Mouse (Mus musculus) splenic B cell, adult 2 months (primary cell): ENCODE results near the gene Gm28048.

Experiments
- DNase-seq: peaks from one replicate; pipeline ENCODE4 v3.0.0-alpha.2; 2011; ENCODE audit warnings: low read depth, low spot score
- H3K27me3 ChIP-seq: 2 replicates; pipeline ENCODE4 v1.6.1; 2012; ENCODE audit warnings: mild to moderate bottlenecking, low read length, moderate library complexity, mixed read lengths; ENCODE audit not compliant: control insufficient read depth, poor library complexity, insufficient read depth, severe bottlenecking
- H3K36me3 ChIP-seq: 2 replicates; pipeline ENCODE4 v1.6.1; 2012; ENCODE audit warnings: mild to moderate bottlenecking, low read length, moderate library complexity, mixed read lengths; ENCODE audit not compliant: control insufficient read depth, poor library complexity, insufficient read depth, severe bottlenecking

Gene Gm28048

DNA sequence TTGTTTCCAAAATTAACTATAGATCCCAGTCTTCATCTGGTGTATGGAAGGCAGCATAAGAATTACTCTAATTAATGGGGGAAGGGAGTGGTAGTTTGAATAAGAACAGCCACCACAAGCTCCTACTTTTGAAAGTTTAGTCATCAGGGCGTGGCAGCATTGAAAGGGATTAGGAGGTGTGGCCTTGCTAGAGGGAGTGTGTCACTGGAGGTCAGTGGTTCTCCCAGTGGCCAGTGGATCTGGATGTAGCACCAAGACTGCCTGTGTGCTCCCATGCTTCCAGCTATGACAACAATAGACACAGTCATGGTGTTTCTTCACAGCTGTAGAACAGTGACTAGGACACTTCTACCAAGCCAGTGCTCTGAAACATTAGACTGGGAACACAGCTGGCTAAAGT, 32.8 kb downstream of the Gm28048 start:
- Histone ChIP-seq H3K27me3 (no peaks in the 10 kb centered on the region), H3K36me3 (no peaks in the 10 kb centered on the region)
- no peak for DNase-seq

DNA sequence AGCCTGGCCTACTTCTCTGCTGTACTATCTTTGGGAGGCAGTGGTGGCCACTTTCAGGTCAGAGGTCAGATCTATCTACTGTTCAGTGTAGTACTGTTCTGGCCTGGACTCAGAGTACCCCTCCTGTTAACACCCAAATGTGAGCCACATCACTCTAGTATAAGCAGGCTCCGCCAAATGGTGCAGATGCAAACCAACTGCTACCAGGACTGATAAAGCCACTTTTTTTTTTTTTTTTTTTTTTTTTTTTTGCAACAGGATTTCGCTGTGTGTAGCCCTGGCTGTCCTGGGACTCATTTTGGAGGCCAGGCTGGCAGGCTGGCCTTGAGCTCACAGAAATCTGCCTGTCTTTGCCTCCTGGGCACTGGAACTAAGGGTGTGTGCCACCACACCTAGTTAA, 42.9 kb downstream of the Gm28048 start:
- no peak for DNase-seq
- H3K36me3 ChIP-seq, result no peaks in the 10 kb centered on the region
- H3K27me3 ChIP-seq, result no peaks in the 10 kb centered on the region

GRCm38 (mm10) chr11:22937716-22938316, 44.1 kb downstream of the Gm28048 start:
- Histone ChIP-seq H3K36me3 (no peaks in the 10 kb centered on the region), H3K27me3 (no peaks in the 10 kb centered on the region)
- no peak for DNase-seq

- H3K27me3 ChIP-seq, result no peaks in the 10 kb centered on the region
- DNase-seq, result peak; percentile 91
- H3K36me3 ChIP-seq, result no peaks in the 10 kb centered on the region
These were observed 45.3 kb downstream of the Gm28048 start for GRCm38 (mm10) chr11:22936446-22937125.

DNA sequence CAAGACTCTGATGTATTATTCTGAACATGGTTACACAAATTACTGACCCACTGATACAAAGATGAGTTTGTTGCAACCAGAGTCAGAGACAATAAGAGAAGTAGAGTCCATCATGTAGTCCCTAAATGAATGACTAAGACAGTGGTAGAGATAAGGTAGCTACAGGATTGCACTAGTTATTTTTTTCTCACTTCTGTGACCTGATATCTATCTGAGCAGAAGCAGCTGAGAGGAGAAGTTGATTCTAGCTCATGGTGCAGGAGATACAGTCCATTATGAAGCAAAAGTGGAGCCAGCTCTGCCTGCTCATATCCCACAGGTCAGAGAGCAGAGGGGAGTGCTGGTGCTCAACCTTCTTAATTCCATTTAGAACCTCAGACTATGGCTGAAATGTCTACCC, 49.7 kb downstream of the Gm28048 start:
- Histone ChIP-seq H3K36me3 (no peaks in the 10 kb centered on the region), H3K27me3 (no peaks in the 10 kb centered on the region)
- DNase-seq, result no peak

- no peaks in the 10 kb centered on the region for H3K36me3 ChIP-seq
- no peaks in the 10 kb centered on the region for H3K27me3 ChIP-seq
- DNase-seq, result no peak
These were observed 50.5 kb downstream of the Gm28048 start for GRCm38 (mm10) chr11:22931320-22931905.

GRCm38 (mm10) chr11:22930129-22930528, 51.8 kb downstream of the Gm28048 start:
- Histone ChIP-seq H3K27me3 (no peaks in the 10 kb centered on the region), H3K36me3 (no peaks in the 10 kb centered on the region)
- peak; percentile 50 for DNase-seq

GRCm38 (mm10) chr11:22928586-22929169, 53.2 kb downstream of the Gm28048 start:
- peak; percentile 58 for DNase-seq

GRCm38 (mm10) chr11:22923606-22924005, 58.3 kb downstream of the Gm28048 start:
- no peaks in the 10 kb centered on the region for H3K27me3 ChIP-seq
- no peaks in the 10 kb centered on the region for H3K36me3 ChIP-seq
- no peak for DNase-seq

More at GRCm38 (mm10) chr11:22928586-22929169, 53.2 kb downstream of the Gm28048 start:
- H3K36me3 ChIP-seq, result no peaks in the 10 kb centered on the region
- H3K27me3 ChIP-seq, result no peaks in the 10 kb centered on the region

DNA sequence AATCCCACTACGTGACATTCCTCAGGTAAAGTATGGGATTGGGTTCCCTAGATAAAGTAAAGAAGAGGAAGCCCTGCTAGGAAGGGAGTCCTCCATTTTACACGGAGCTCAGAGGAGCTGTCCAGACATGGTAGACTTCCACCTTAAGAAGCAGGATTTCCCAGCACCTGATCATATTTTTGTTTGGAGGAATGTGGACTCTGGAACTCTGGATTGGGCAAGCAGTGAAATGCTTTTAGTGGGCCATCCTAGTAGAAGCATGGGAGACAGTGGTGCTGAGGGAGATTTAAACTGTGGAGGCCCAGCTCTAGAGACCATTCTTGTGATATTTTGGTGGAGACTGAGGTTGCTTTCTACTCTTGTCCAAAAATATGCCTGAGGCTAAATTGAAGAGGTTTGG, 59.3 kb downstream of the Gm28048 start:
- Histone ChIP-seq H3K27me3 (no peaks in the 10 kb centered on the region), H3K36me3 (no peaks in the 10 kb centered on the region)
- no peak for DNase-seq

DNA sequence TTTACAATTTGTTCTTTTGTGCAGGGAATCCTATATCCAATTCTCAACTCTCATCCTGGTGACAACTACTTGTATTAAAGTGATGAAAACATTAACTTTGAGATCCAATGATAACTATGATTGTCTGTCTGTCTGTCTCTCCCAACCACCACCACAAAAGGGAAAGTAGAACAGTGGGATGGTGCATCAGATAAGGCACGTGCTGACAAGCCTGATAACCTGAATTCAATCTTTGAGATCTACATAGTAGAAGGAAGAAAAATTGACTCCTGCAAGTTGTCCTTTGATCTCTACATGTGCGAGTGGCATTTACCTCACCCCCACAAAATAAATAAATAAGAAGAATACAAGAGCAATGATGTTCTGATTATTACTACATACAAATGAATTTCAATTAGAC, 62.6 kb downstream of the Gm28048 start:
- H3K27me3 ChIP-seq, result no peaks in the 10 kb centered on the region
- no peaks in the 10 kb centered on the region for H3K36me3 ChIP-seq
- DNase-seq, result no peak

GRCm38 (mm10) chr11:22917786-22918185, 64.1 kb downstream of the Gm28048 start:
- Histone ChIP-seq H3K36me3 (no peaks in the 10 kb centered on the region), H3K27me3 (no peaks in the 10 kb centered on the region)
- no peak for DNase-seq

DNA sequence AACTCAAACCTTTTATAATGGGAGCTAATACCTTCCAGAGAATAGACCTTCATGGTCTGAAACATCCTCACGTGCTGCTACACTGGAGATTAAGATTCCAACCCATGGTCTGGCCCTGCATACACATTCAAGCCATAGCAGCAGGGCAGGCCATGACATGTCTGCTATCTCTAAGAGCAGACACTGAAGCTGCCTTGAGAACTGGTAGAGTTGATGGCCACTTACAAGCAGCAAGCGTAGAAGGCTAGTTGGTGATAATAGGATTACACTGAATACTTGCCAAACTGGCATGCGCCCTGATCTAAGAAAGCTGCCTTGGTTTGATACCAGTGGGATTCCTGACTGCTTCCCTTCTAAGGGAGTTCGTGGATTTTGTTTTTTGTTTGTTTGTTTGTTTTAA, 68.1 kb downstream of the Gm28048 start:
- H3K36me3 ChIP-seq, result no peaks in the 10 kb centered on the region
- no peaks in the 10 kb centered on the region for H3K27me3 ChIP-seq
- DNase-seq, result no peak

DNA sequence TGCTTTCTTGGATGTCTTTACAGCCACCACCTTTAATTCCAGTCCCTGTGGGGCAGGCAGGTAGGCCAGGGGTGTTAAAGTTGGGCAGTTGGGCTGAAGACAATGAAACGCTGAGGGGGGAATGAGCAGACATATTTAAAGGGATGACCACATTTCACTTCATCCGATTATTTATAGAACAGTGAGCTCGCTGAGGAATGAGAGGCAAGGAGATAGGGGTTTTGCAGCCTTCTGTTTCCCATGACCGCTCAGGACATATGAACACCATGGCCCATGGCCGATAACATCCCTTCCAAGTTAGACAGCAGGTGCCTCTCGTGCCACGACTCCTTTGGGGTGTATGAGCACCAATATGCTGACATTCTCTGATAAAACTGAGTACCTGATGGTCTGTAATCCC, 70.1 kb downstream of the Gm28048 start:
- Histone ChIP-seq H3K27me3 (no peaks in the 10 kb centered on the region), H3K36me3 (no peaks in the 10 kb centered on the region)
- no peak for DNase-seq

DNA sequence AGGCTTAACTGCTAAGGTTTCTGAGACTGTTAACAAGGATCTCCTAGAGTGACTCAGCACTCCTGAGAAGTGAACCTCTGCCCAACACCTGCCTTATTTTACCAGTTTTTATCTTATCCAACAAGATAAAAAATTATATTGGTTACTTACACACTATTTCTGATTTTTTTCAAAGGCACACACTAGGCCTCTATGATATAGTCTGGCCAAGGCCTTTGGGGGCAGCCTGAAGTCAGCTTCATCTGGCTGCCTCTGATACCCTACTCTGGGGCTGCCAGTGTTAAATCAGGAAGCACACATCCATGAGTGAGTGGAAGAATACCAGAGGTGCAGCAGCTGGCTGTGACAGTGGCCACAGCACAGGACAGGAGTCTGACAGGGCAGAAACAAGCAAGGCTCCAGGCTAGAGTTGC, 75.4 kb downstream of the Gm28048 start:
- DNase-seq, result no peak
- Histone ChIP-seq H3K27me3 (no peaks in the 10 kb centered on the region), H3K36me3 (no peaks in the 10 kb centered on the region)
